Mouse (Mus musculus) heart, embryonic 13.5 days (tissue): ENCODE results near the gene Lypla2. TPM values are rescaled to one million over a fixed set of nuclear protein-coding genes. Genes with fewer than 3 reads are reported as not detected.

Experiments
- ATAC-seq: fragments of 200-750 bp; cut with Nextera tagmentation; 2 replicates; pipeline ENCODE4 v1.8.0; 2017; ENCODE audit warnings: moderate TSS enrichment; ENCODE audit not compliant: insufficient number of reproducible peaks, low FRiP score, low TSS enrichment; ENCODE audit errors: extremely low read depth
- H3K27ac ChIP-seq: fragments of 300-500 bp; sonication (generic); replicated peaks from 2 replicates; pipeline ENCODE4 v1.5.1; 2015; ENCODE audit warnings: moderate library complexity, mild to moderate bottlenecking, inconsistent platforms
- H3K27me3 ChIP-seq: fragments of 300-500 bp; sonication (generic); replicated peaks from 2 replicates; pipeline ENCODE4 v1.6.1; 2015; ENCODE audit warnings: mild to moderate bottlenecking, inconsistent platforms
- H3K36me3 ChIP-seq: fragments of 300-500 bp; sonication (generic); 2 replicates; pipeline ENCODE4 v1.6.1; 2015; ENCODE audit warnings: mild to moderate bottlenecking, inconsistent platforms
- H3K4me1 ChIP-seq: fragments of 300-500 bp; sonication (generic); 2 replicates; pipeline ENCODE4 v1.6.1; 2015; ENCODE audit warnings: inconsistent platforms
- H3K4me2 ChIP-seq: fragments of 300-500 bp; sonication (generic); 2 replicates; pipeline ENCODE4 v1.6.1; 2015; ENCODE audit warnings: inconsistent platforms, mild to moderate bottlenecking, moderate library complexity
- H3K4me3 ChIP-seq: fragments of 300-500 bp; sonication (generic); 2 replicates; pipeline ENCODE4 v1.5.1; 2015; ENCODE audit warnings: moderate library complexity, mild to moderate bottlenecking, inconsistent platforms
- H3K9ac ChIP-seq: fragments of 300-500 bp; sonication (generic); 2 replicates; pipeline ENCODE4 v1.6.1; 2015; ENCODE audit warnings: inconsistent platforms, mild to moderate bottlenecking, moderate library complexity
- H3K9me3 ChIP-seq: fragments of 300-500 bp; sonication (generic); 2 replicates; pipeline ENCODE4 v1.6.1; 2016; ENCODE audit warnings: inconsistent platforms
- WGBS: fragments of 180-500 bp; shearing (Covaris S2); methylation state at CpG from one replicate; pipeline ENCODE4 v1.1.7; 2015; ENCODE audit warnings: mixed read lengths; 5-methylcytosine and 5-hydroxymethylcytosine counted together
- polyA plus RNA-seq: library from polyadenylated mRNA; unstranded; fragments of >200 nt; fragmentation: Nextera tagmentation; extraction: Ambion mirVana; gene quantifications from 2 replicates; pipeline ENCODE4 v1.2.1, GENCODE M21; 2015

The Lypla2 gene
- polyA plus RNA-seq, 1 experiment from 2014 or later: 65.5 TPM

- peaks cover 68% of the 10 kb centered on the region for H3K36me3 ChIP-seq
- ATAC-seq: no peak; the same call in 1 of the 2 replicates
- no peaks in the 10 kb centered on the region for H3K27me3 ChIP-seq
- peaks cover 23% of the 10 kb centered on the region for H3K4me1 ChIP-seq
- H3K4me3 ChIP-seq: peak overlapping the region; percentile 99
- H3K9me3 ChIP-seq: no peaks in the 10 kb centered on the region
- under 1% methylated on average over 35 of the region's 35 CpGs for WGBS
- H3K4me2 ChIP-seq: peak overlapping the region; percentile 98
- peak overlapping the region; percentile 58 for H3K27ac ChIP-seq
- H3K9ac ChIP-seq: peak overlapping the region; percentile 95
These were observed 446 bp downstream of the Lypla2 start for GRCm38 (mm10) chr4:135971805-135972555.

GRCm38 (mm10) chr4:135970585-135970984 lies 1.8 kb downstream of the Lypla2 start:
- 87% methylated on average over 11 of the region's 11 CpGs for WGBS
- Histone ChIP-seq H3K27me3 (no peaks in the 10 kb centered on the region), H3K4me2 (no peak overlapping the region), H3K9ac (no peak overlapping the region), H3K4me3 (no peak overlapping the region), H3K36me3 (peaks cover 68% of the 10 kb centered on the region), H3K4me1 (peaks cover 23% of the 10 kb centered on the region), H3K27ac (no peak overlapping the region), H3K9me3 (no peaks in the 10 kb centered on the region)
- ATAC-seq: no peak

- no peak overlapping the region for H3K9ac ChIP-seq
- no peaks in the 10 kb centered on the region for H3K27me3 ChIP-seq
- 90% methylated on average over 13 of the region's 13 CpGs for WGBS
- no peak overlapping the region for H3K4me2 ChIP-seq
- H3K9me3 ChIP-seq: no peaks in the 10 kb centered on the region
- no peak overlapping the region for H3K4me3 ChIP-seq
- H3K27ac ChIP-seq: no peak overlapping the region
- H3K4me1 ChIP-seq: peaks cover 33% of the 10 kb centered on the region
- peaks cover 56% of the 10 kb centered on the region for H3K36me3 ChIP-seq
- no peak for ATAC-seq
These were observed 3.2 kb downstream of the Lypla2 start for GRCm38 (mm10) chr4:135969070-135969750.

GRCm38 (mm10) chr4:135968271-135968869 lies 4.1 kb downstream of the Lypla2 start:
- H3K9ac ChIP-seq: no peak overlapping the region
- no peak overlapping the region for H3K4me3 ChIP-seq
- no peak overlapping the region for H3K27ac ChIP-seq
- H3K4me1 ChIP-seq: peaks cover 35% of the 10 kb centered on the region
- no peaks in the 10 kb centered on the region for H3K9me3 ChIP-seq
- WGBS: 67% methylated on average over 19 of the region's 19 CpGs
- H3K27me3 ChIP-seq: no peaks in the 10 kb centered on the region
- ATAC-seq: no peak
- H3K36me3 ChIP-seq: peaks cover 54% of the 10 kb centered on the region
- H3K4me2 ChIP-seq: no peak overlapping the region

- no peak overlapping the region for H3K27ac ChIP-seq
- no peak overlapping the region for H3K9ac ChIP-seq
- no peaks in the 10 kb centered on the region for H3K9me3 ChIP-seq
- H3K4me1 ChIP-seq: peaks cover 37% of the 10 kb centered on the region
- no peak overlapping the region for H3K4me2 ChIP-seq
- WGBS: 88% methylated on average over 18 of the region's 18 CpGs
- H3K36me3 ChIP-seq: peaks cover 55% of the 10 kb centered on the region
- ATAC-seq: no peak
- H3K4me3 ChIP-seq: no peak overlapping the region
- no peaks in the 10 kb centered on the region for H3K27me3 ChIP-seq
These were observed 5.2 kb downstream of the Lypla2 start for GRCm38 (mm10) chr4:135967086-135967760.

- H3K27ac ChIP-seq: no peak overlapping the region
- no peak overlapping the region for H3K9ac ChIP-seq
- no peak overlapping the region for H3K4me3 ChIP-seq
- peaks cover 64% of the 10 kb centered on the region for H3K36me3 ChIP-seq
- no peak for ATAC-seq
- H3K4me1 ChIP-seq: peaks cover 30% of the 10 kb centered on the region
- no peak overlapping the region for H3K4me2 ChIP-seq
- H3K27me3 ChIP-seq: no peaks in the 10 kb centered on the region
- 91% methylated on average over 16 of the region's 16 CpGs for WGBS
- no peaks in the 10 kb centered on the region for H3K9me3 ChIP-seq
These were observed 6.1 kb downstream of the Lypla2 start for GRCm38 (mm10) chr4:135966283-135966682.

GRCm38 (mm10) chr4:135965113-135965512 lies 7.3 kb downstream of the Lypla2 start:
- 81% methylated on average over 9 of the region's 9 CpGs for WGBS
- no peak overlapping the region for H3K27ac ChIP-seq
- H3K27me3 ChIP-seq: no peaks in the 10 kb centered on the region
- H3K9me3 ChIP-seq: no peaks in the 10 kb centered on the region
- peak overlapping the region; percentile 98 for H3K4me2 ChIP-seq
- 0 out of 2 replicates have a peak overlapping the region, but pooled peaks have one; percentile 82 for H3K4me3 ChIP-seq
- H3K4me1 ChIP-seq: peaks cover 23% of the 10 kb centered on the region
- H3K36me3 ChIP-seq: peaks cover 66% of the 10 kb centered on the region
- ATAC-seq: no peak
- H3K9ac ChIP-seq: no peak overlapping the region

GRCm38 (mm10) chr4:135964426-135964825 lies 8.0 kb downstream of the Lypla2 start:
- ATAC-seq: no peak
- no peaks in the 10 kb centered on the region for H3K9me3 ChIP-seq
- H3K27ac ChIP-seq: peak overlapping the region; percentile 79
- WGBS: 5% methylated on average over 12 of the region's 12 CpGs
- peaks cover 66% of the 10 kb centered on the region for H3K36me3 ChIP-seq
- H3K27me3 ChIP-seq: no peaks in the 10 kb centered on the region
- H3K9ac ChIP-seq: peak overlapping the region; percentile 86
- H3K4me1 ChIP-seq: peaks cover 23% of the 10 kb centered on the region
- H3K4me2 ChIP-seq: peak overlapping the region; percentile 98
- H3K4me3 ChIP-seq: peak overlapping the region; percentile 82

- peaks cover 23% of the 10 kb centered on the region for H3K4me1 ChIP-seq
- H3K36me3 ChIP-seq: peaks cover 65% of the 10 kb centered on the region
- peak within 1 kb of the TSS; percentile 86 for H3K9ac ChIP-seq
- H3K27ac ChIP-seq: peak within 1 kb of the TSS; percentile 86
- H3K9me3 ChIP-seq: no peaks in the 10 kb centered on the region
- H3K4me2 ChIP-seq: peak within 1 kb of the TSS; percentile 98
- WGBS: under 1% methylated on average over 56 of the region's 56 CpGs
- peak within 1 kb of the TSS; percentile 82 for H3K4me3 ChIP-seq
- ATAC-seq: peak; percentile 82
- no peaks in the 10 kb centered on the region for H3K27me3 ChIP-seq
These were observed 8.8 kb downstream of the Lypla2 start, which contains the start of gene Gale for GRCm38 (mm10) chr4:135963457-135964193. Gale (plus strand) TSS chr4:135963727.

- Histone ChIP-seq H3K4me2 (peak overlapping the region; percentile 98), H3K36me3 (peaks cover 65% of the 10 kb centered on the region), H3K27me3 (no peaks in the 10 kb centered on the region), H3K4me1 (peaks cover 23% of the 10 kb centered on the region), H3K9ac (peak overlapping the region; percentile 86), H3K27ac (peak overlapping the region; percentile 86), H3K9me3 (no peaks in the 10 kb centered on the region), H3K4me3 (peak overlapping the region; percentile 82)
- 5% methylated on average over 15 of the region's 15 CpGs for WGBS
- ATAC-seq: no peak
These were observed 9.5 kb downstream of the Lypla2 start for GRCm38 (mm10) chr4:135962946-135963345.
